Mouse (Mus musculus): ENCODE data around the gene Tsc22d1. TPM values are rescaled to one million over a fixed set of nuclear protein-coding genes. Genes with fewer than 3 reads are reported as not detected.

The Tsc22d1 gene
- total and polyA plus RNA-seq, 3 experiments, result 665 to 1,621 (median 906) TPM

GRCm38 (mm10) chr14:76487609-76488008 is 72.8 kb downstream of the Tsc22d1 start:
- DNase-seq, result no peak

- DNase-seq, result no peak
Observed at GRCm38 (mm10) chr14:76488101-76489044, 73.6 kb downstream of the Tsc22d1 start.

- DNase-seq, result no peak
Observed at GRCm38 (mm10) chr14:76489128-76489527, 74.4 kb downstream of the Tsc22d1 start.

GRCm38 (mm10) chr14:76495022-76495421 is 80.3 kb downstream of the Tsc22d1 start:
- DNase-seq, result no peak

GRCm38 (mm10) chr14:76497187-76497586 is 82.4 kb downstream of the Tsc22d1 start:
- no peak for DNase-seq

- no peak for DNase-seq
Observed at GRCm38 (mm10) chr14:76498210-76498609, 83.4 kb downstream of the Tsc22d1 start.

- DNase-seq, result no peak
Observed at GRCm38 (mm10) chr14:76499492-76499891, 84.7 kb downstream of the Tsc22d1 start.

GRCm38 (mm10) chr14:76500036-76500435 is 85.3 kb downstream of the Tsc22d1 start:
- no peak for DNase-seq

GRCm38 (mm10) chr14:76503231-76503851 is 88.6 kb downstream of the Tsc22d1 start:
- peak; percentile 35 for DNase-seq

- peak; percentile 99 for DNase-seq
Observed at GRCm38 (mm10) chr14:76504121-76504737, 89.5 kb downstream of the Tsc22d1 start.

- DNase-seq, result no peak
Observed at GRCm38 (mm10) chr14:76505101-76505438, 90.3 kb downstream of the Tsc22d1 start.

GRCm38 (mm10) chr14:76505439-76506220 is 90.9 kb downstream of the Tsc22d1 start:
- peak; percentile 94 for DNase-seq

- DNase-seq, result peak; percentile 63
Observed at GRCm38 (mm10) chr14:76506425-76507205, 91.9 kb downstream of the Tsc22d1 start.

- no peak for DNase-seq
Observed at GRCm38 (mm10) chr14:76507357-76507756, 92.6 kb downstream of the Tsc22d1 start.

GRCm38 (mm10) chr14:76507804-76508500 is 93.2 kb downstream of the Tsc22d1 start:
- peak; percentile 47 for DNase-seq

GRCm38 (mm10) chr14:76508701-76509100 is 93.9 kb downstream of the Tsc22d1 start:
- DNase-seq, result peak; percentile 56

GRCm38 (mm10) chr14:76511971-76512370 is 97.2 kb downstream of the Tsc22d1 start:
- DNase-seq, result no peak

GRCm38 (mm10) chr14:76513395-76514049 is 98.8 kb downstream of the Tsc22d1 start:
- DNase-seq, result no peak

- no peak for DNase-seq
Observed at GRCm38 (mm10) chr14:76514050-76514585, 99.4 kb downstream of the Tsc22d1 start.

- no peak for DNase-seq
Observed at GRCm38 (mm10) chr14:76515620-76516019, 100.9 kb downstream of the Tsc22d1 start.

Data from adrenal gland, adult 2 months (tissue).